Mouse (Mus musculus) left cerebral cortex, adult 2 months (tissue): ENCODE measurements around the gene Trak2. TPM values are rescaled to one million over a fixed set of nuclear protein-coding genes. Genes with fewer than 3 reads are reported as not detected.

Experiments used
- total RNA-seq, 2 experiments: library from RNA; stranded (reverse); gene quantifications; 2 replicates each; pipeline ENCODE4 v1.2.3; 2021

The Trak2 gene
- total RNA-seq, 2 experiments from 2014 or later: 134 to 136 TPM

Other genes with a start within 250 kb of the Trak2 start
- 1 to 10 TPM; 1.8 to 2.9 TPM for gene Casp8, start 178.1 kb downstream of the Trak2 start, total RNA-seq
- gene Stradb, start 92 bp upstream of the Trak2 start, total RNA-seq: 10 to 100 TPM; 59.3 to 59.6 TPM
- not detected for gene C2cd6, start 121.5 kb upstream of the Trak2 start, total RNA-seq
- gene Tmem237, start 147.0 kb upstream of the Trak2 start, total RNA-seq: 10 to 100 TPM; 30.8 to 31.9 TPM
- 1 to 10 TPM; 1.6 to 1.7 TPM for gene Mpp4, start 190.0 kb upstream of the Trak2 start, total RNA-seq